In genomic region chr6:136486801-136487553, GRCm38 (mm10) we compare ENCODE assay signal across 9 mouse cellular contexts. TPM values are rescaled to one million over a fixed set of nuclear protein-coding genes. Genes with fewer than 3 reads are reported as not detected.
DNase-seq lines count a peak whose midpoint lies in the region; ATAC-seq and TF ChIP-seq lines count a peak whose summit lies in the region.
"Had no signal": no experiment of that assay in that cellular context is flagged by ENCODE, and none has a peak within 500 bp of the region (broad histone marks: within the 10 kb centered on the region; RNA-seq: fewer than 3 reads in every experiment).

No protein-coding gene starts in this region.

- no peak for DNase-seq in cerebellum, postnatal 10 days
- DNase-seq in hindbrain, embryonic 11.5 days (ENCODE audit: low spot score) = peak; percentile 28
- no peak for DNase-seq in liver, postnatal 0 days
- no peak for DNase-seq in layer of hippocampus, adult 11-12 months (ENCODE audit: low spot score)
- DNase-seq in yolk sac, embryonic 10.5 days (ENCODE audit: low spot score) = no peak
- DNase-seq: thymus, postnatal 25 days had no signal

- ATAC-seq in cerebellum, adult (ENCODE audit: insufficient number of reproducible peaks, low FRiP score, low TSS enrichment) = 0 out of 2 replicates have a peak, but pooled peaks have one; percentile 66
- ATAC-seq in hindbrain, embryonic 11.5 days (ENCODE audit: low FRiP score) = no peak
- no peak for ATAC-seq in liver, postnatal 0 days
- ATAC-seq in megakaryocyte, adult 5-6 weeks (ENCODE audit: poor library complexity, severe bottlenecking) = no peak

- no peaks in the 10 kb centered on the region for H3K27me3 ChIP-seq in ES-Bruce4 (ENCODE audit: control insufficient read depth, insufficient read depth, low read length, poor library complexity, severe bottlenecking)
- H3K27me3 ChIP-seq in hindbrain, embryonic 11.5 days (ENCODE audit: control insufficient read depth, insufficient read depth, low read length) = no peaks in the 10 kb centered on the region
- H3K27me3 ChIP-seq in liver, postnatal 0 days (ENCODE audit: insufficient read depth, low read length) = no peaks in the 10 kb centered on the region

- TF ChIP-seq EP300 in ES-Bruce4 (IDR thresholded peaks at IDR 0.05; ENCODE audit: insufficient read depth, low read depth, low read length) = no peak
- TF ChIP-seq EP300 in liver, postnatal 0 days (IDR thresholded peaks at IDR 0.05; ENCODE audit: low read depth) = no peak

- H3K9me3 ChIP-seq in ES-Bruce4 (replicated peaks; ENCODE audit: control insufficient read depth, insufficient read depth, low read length, poor library complexity, severe bottlenecking) = peaks cover 32% of the 10 kb centered on the region
- no peaks in the 10 kb centered on the region for H3K9me3 ChIP-seq in hindbrain, embryonic 11.5 days (ENCODE audit: control insufficient read depth, low read length)
- no peaks in the 10 kb centered on the region for H3K9me3 ChIP-seq in liver, postnatal 0 days (ENCODE audit: low read length)

- no peak for TF ChIP-seq POLR2A in ES-Bruce4 (IDR thresholded peaks at IDR 0.05; ENCODE audit: insufficient read depth, low read length)

- H3K9ac ChIP-seq in ES-Bruce4 (ENCODE audit: low read depth, poor library complexity, severe bottlenecking) = peak overlapping the region; percentile 33; the same call in 1 of the 2 replicates
- no peak overlapping the region for H3K9ac ChIP-seq in hindbrain, embryonic 11.5 days (ENCODE audit: low read depth, low read length)
- no peak overlapping the region for H3K9ac ChIP-seq in liver, postnatal 0 days (replicated peaks)

- H3K4me2 ChIP-seq in hindbrain, embryonic 11.5 days (replicated peaks; ENCODE audit: low read depth, low read length) = peak overlapping the region; percentile 25; the same call in 1 of the 2 replicates
- H3K4me2 ChIP-seq in liver, postnatal 0 days (ENCODE audit: low read depth, low read length) = 0 out of 2 replicates have a peak overlapping the region, but pooled peaks have one; percentile 11

- peaks cover 6% of the 10 kb centered on the region for H3K4me1 ChIP-seq in ES-Bruce4 (ENCODE audit: control insufficient read depth, insufficient read depth, low read length)
- H3K4me1 ChIP-seq in hindbrain, embryonic 11.5 days (replicated peaks; ENCODE audit: control insufficient read depth, insufficient read depth, low read length) = no peaks in the 10 kb centered on the region
- no peaks in the 10 kb centered on the region for H3K4me1 ChIP-seq in liver, postnatal 0 days (ENCODE audit: insufficient read depth)

- H3K36me3 ChIP-seq in ES-Bruce4 (ENCODE audit: control insufficient read depth, insufficient read depth, low read length, poor library complexity, severe bottlenecking) = no peaks in the 10 kb centered on the region
- H3K36me3 ChIP-seq in hindbrain, embryonic 11.5 days (ENCODE audit: control insufficient read depth, insufficient read depth, low read length) = no peaks in the 10 kb centered on the region
- H3K36me3 ChIP-seq in liver, postnatal 0 days (replicated peaks; ENCODE audit: insufficient read depth, low read length) = no peaks in the 10 kb centered on the region

- no peak overlapping the region; the same call in 1 of the 2 replicates for H3K27ac ChIP-seq in ES-Bruce4 (ENCODE audit: insufficient read depth, low read length)
- H3K27ac ChIP-seq in hindbrain, embryonic 11.5 days (ENCODE audit: low read depth, low read length) = no peak overlapping the region
- H3K27ac ChIP-seq in liver, postnatal 0 days (ENCODE audit: low read depth) = no peak overlapping the region

- 36% methylated on average over 36 of the region's 36 CpGs for WGBS in hindbrain, embryonic 11.5 days
- 65% methylated on average over 36 of the region's 36 CpGs for WGBS in liver, postnatal 0 days (ENCODE audit: insufficient replicate concordance)

- peak overlapping the region; percentile 8; the same call in 1 of the 2 replicates for H3K4me3 ChIP-seq in ES-Bruce4 (ENCODE audit: low read depth, low read length)
- H3K4me3 ChIP-seq in hindbrain, embryonic 11.5 days (ENCODE audit: low read depth, low read length) = no peak overlapping the region
- no peak overlapping the region for H3K4me3 ChIP-seq in liver, postnatal 0 days (ENCODE audit: low read depth, low read length)

- TF ChIP-seq CTCF in ES-Bruce4 (IDR thresholded peaks at IDR 0.05; ENCODE audit: low read depth, low read length) = no peak
- no peak for TF ChIP-seq CTCF in liver, postnatal 0 days (IDR thresholded peaks at IDR 0.05; ENCODE audit: low read depth)

RNA-seq across cellular contexts. Expression of gene Atf7ip, which starts 19.0 kb away (rescaled TPM):
- polyA plus RNA-seq in ES-Bruce4 (2011; ENCODE audit: insufficient read depth, insufficient read length, low read depth, missing spikeins) = 110 and 114 TPM in 2 replicates
- 54.1 and 73.7 TPM in 2 replicates for polyA plus RNA-seq in hindbrain, embryonic 11.5 days (2014; fragmentation: Nextera tagmentation; extraction: Ambion mirVana)
- polyA plus RNA-seq in liver, postnatal 0 days (2015; fragmentation: Nextera tagmentation; extraction: Ambion mirVana) = 5.6 and 6.6 TPM in 2 replicates
- total RNA-seq in megakaryocyte, adult 5-6 weeks (2015) = 101 and 129 TPM in 2 replicates
- total RNA-seq in megakaryocyte, adult 5-6 weeks (2017) = 80.1 and 84.8 TPM in 2 replicates
